Mouse (Mus musculus) G1E (cell line): Measurements from ENCODE around the gene Mup19. TPM values are rescaled to one million over a fixed set of nuclear protein-coding genes. Genes with fewer than 3 reads are reported as not detected.

Source experiments
- polyA plus RNA-seq: library from polyadenylated mRNA; stranded (reverse); fragments of >175 nt; gene quantifications from 2 replicates; pipeline ENCODE4 v1.2.3, GENCODE M21; 2012
- total RNA-seq, 2 experiments: library from RNA; stranded (forward) in 1 of 2; stranded (reverse) in 1 of 2; fragments of 200-1000 nt in 1 of 2; fragments of >200 nt in 1 of 2; fragmentation: Nextera tagmentation in 1 of 2; gene quantifications; 2 replicates each; pipeline ENCODE4 v1.2.3; 2014 to 2017

The Mup19 gene
- total and polyA plus RNA-seq, 3 experiments, result not detected

Other genes with a start within 250 kb of the Mup19 start
- gene Mup17, start 186.4 kb downstream of the Mup19 start, total RNA-seq (2014; fragmentation: Nextera tagmentation), result not detected in 2 replicates
- not detected in 2 replicates for gene Mup17, start 186.4 kb downstream of the Mup19 start, total RNA-seq (2017)
- not detected in 2 replicates for gene Mup17, start 186.4 kb downstream of the Mup19 start, polyA plus RNA-seq
- not detected in 2 replicates for gene Mup18, start 108.1 kb downstream of the Mup19 start, total RNA-seq (2014; fragmentation: Nextera tagmentation)
- gene Mup18, start 108.1 kb downstream of the Mup19 start, total RNA-seq (2017), result not detected in 2 replicates
- gene Mup18, start 108.1 kb downstream of the Mup19 start, polyA plus RNA-seq, result not detected in 2 replicates
- gene Mup5, start 53.0 kb upstream of the Mup19 start, total RNA-seq (2014; fragmentation: Nextera tagmentation), result not detected in 2 replicates
- gene Mup5, start 53.0 kb upstream of the Mup19 start, total RNA-seq (2017), result not detected in 2 replicates
- not detected in 2 replicates for gene Mup5, start 53.0 kb upstream of the Mup19 start, polyA plus RNA-seq